In the genomic region with DNA sequence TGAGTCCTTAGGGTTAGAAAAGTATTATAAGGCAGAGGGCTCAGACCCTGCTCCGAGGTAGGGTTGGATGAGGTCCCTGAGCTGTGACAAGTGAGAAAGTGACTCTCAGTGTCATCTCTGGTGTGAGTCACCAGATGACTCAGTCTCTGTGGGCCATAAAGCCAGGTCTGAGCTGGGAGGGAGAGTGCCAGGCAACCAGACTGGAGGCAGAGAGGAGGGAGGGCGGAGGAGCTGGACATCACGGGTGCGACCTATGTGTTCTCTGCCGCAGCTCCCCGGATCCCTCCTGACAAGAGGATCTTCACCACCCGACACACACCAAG, we compare ENCODE assay signal across 13 mouse cellular contexts. TPM values are rescaled to one million over a fixed set of nuclear protein-coding genes. Genes with fewer than 3 reads are reported as not detected.
DNase-seq lines count a peak whose midpoint lies in the region.
"Had no signal": no experiment of that assay in that cellular context is flagged by ENCODE, and none has a peak within 500 bp of the region (broad histone marks: within the 10 kb centered on the region; RNA-seq: fewer than 3 reads in every experiment).

No protein-coding gene starts in this region.

- DNase-seq in cerebellum, adult 18-20 months, result peak; percentile 51 to 76
- DNase-seq in cerebellum, postnatal 14 days, result no peak
- DNase-seq in layer of hippocampus, adult 9-11 months, result peak; percentile 72
- DNase-seq in layer of hippocampus, postnatal 25 days (ENCODE audit: extremely low spot score in 1 of 2, low spot score in 1 of 2), result no peak
- peak; percentile 78 for DNase-seq in 3T3-L1 (ENCODE audit: low read depth, low spot score)
- peak; percentile 9 for DNase-seq in adipocyte (ENCODE audit: low spot score)
- DNase-seq in kidney, postnatal 10 days, result no peak
- DNase-seq in right cerebral cortex, postnatal 14 days, result no peak
- DNase-seq: heart, postnatal 36 days; liver, embryonic 13.5 days; right cerebral cortex, adult 18-20 months; thymus, postnatal 25 days had no signal

RNA-seq across cellular contexts. Expression of gene Per1, which starts 7.3 kb away (rescaled TPM):
- 10 to 100 TPM; 70.1 to 89.0 TPM for total RNA-seq in layer of hippocampus, postnatal 25 days (2021)

RNA-seq across cellular contexts. Expression of gene Vamp2, which starts 14.1 kb away (rescaled TPM):
- 1,000 to 10,000 TPM in 1 of 2 experiments, 100 to 1,000 TPM in 1; 978 to 1,010 TPM for total RNA-seq in layer of hippocampus, postnatal 25 days (2021)

RNA-seq across cellular contexts. Expression of gene Hes7, which starts 17.8 kb away (rescaled TPM):
- total RNA-seq in layer of hippocampus, postnatal 25 days (2021), result under 1 TPM; 0.80 to 0.96 TPM
- total RNA-seq: heart, postnatal 36 days had no signal

RNA-seq across cellular contexts. Expression of gene 9130213A22Rik, which starts 20.0 kb away (rescaled TPM):
- total RNA-seq in layer of hippocampus, postnatal 25 days (2021), result under 1 TPM; 0.68 to 0.89 TPM

RNA-seq across cellular contexts. Expression of gene Aloxe3, which starts 23.3 kb away (rescaled TPM):
- 1 to 10 TPM; 5.2 to 6.8 TPM for total RNA-seq in layer of hippocampus, postnatal 25 days (2021)
- total RNA-seq: heart, adult 18-20 months; heart, postnatal 36 days had no signal

Comparison
In these comparisons a context has a peak if more than half of its experiments do, and no peak if none do; other contexts are left out.
1. DNase-seq: peak in cerebellum, adult 18-20 months (2 of 2), layer of hippocampus, adult 9-11 months (single experiment), 3T3-L1 (single experiment) and adipocyte (single experiment); none in cerebellum, postnatal 14 days (0 of 2), layer of hippocampus, postnatal 25 days (0 of 2), kidney, postnatal 10 days (single experiment) and right cerebral cortex, postnatal 14 days (single experiment).